Mouse (Mus musculus): ENCODE results near the gene Supt16. TPM values are rescaled to one million over a fixed set of nuclear protein-coding genes. Genes with fewer than 3 reads are reported as not detected.

The Supt16 gene
- polyA plus RNA-seq (2012; rRNA removed; ENCODE audit: low replicate concordance) = 4.9 and 9.8 TPM in 2 replicates

GRCm38 (mm10) chr14:52197156-52197878 is at the start of gene Supt16:
TSS of gene Supt16 (minus strand) at chr14:52197416.

Other genes with a start within 250 kb of the Supt16 start
- gene Arhgef40, start 212.7 kb downstream of the Supt16 start, polyA plus RNA-seq (2012; rRNA removed; ENCODE audit: low replicate concordance) = 85.1 and 106 TPM in 2 replicates
- 0.65 and 2.1 TPM in 2 replicates for gene Tmem253, start 181.8 kb downstream of the Supt16 start, polyA plus RNA-seq (2012; rRNA removed; ENCODE audit: low replicate concordance)
- gene Zfp219, start 176.7 kb downstream of the Supt16 start, polyA plus RNA-seq (2012; rRNA removed; ENCODE audit: low replicate concordance) = 81.4 and 110 TPM in 2 replicates
- not detected in 2 replicates for gene Olfr221, start 155.0 kb downstream of the Supt16 start, polyA plus RNA-seq (2012; rRNA removed; ENCODE audit: low replicate concordance)
- 39.8 and 84.3 TPM in 2 replicates for gene Hnrnpc, start 93.4 kb downstream of the Supt16 start, polyA plus RNA-seq (2012; rRNA removed; ENCODE audit: low replicate concordance)
- gene Rpgrip1, start 86.7 kb downstream of the Supt16 start, polyA plus RNA-seq (2012; rRNA removed; ENCODE audit: low replicate concordance) = 4.7 and 15.7 TPM in 2 replicates
- gene Chd8, start 60.4 kb upstream of the Supt16 start, polyA plus RNA-seq (2012; rRNA removed; ENCODE audit: low replicate concordance) = 31.7 and 45.7 TPM in 2 replicates
- gene Tox4, start 81.7 kb upstream of the Supt16 start, polyA plus RNA-seq (2012; rRNA removed; ENCODE audit: low replicate concordance) = 25.6 and 62.8 TPM in 2 replicates
- 6.8 and 19.0 TPM in 2 replicates for gene Rab2b, start 82.1 kb upstream of the Supt16 start, polyA plus RNA-seq (2012; rRNA removed; ENCODE audit: low replicate concordance)
- 25.3 and 28.7 TPM in 2 replicates for gene Mettl3, start 107.7 kb upstream of the Supt16 start, polyA plus RNA-seq (2012; rRNA removed; ENCODE audit: low replicate concordance)
- gene Sall2, start 131.3 kb upstream of the Supt16 start, polyA plus RNA-seq (2012; rRNA removed; ENCODE audit: low replicate concordance) = 5.8 and 6.0 TPM in 2 replicates
- gene Olfr1513, start 159.0 kb upstream of the Supt16 start, polyA plus RNA-seq (2012; rRNA removed; ENCODE audit: low replicate concordance) = not detected in 2 replicates
- gene Olfr1512, start 181.8 kb upstream of the Supt16 start, polyA plus RNA-seq (2012; rRNA removed; ENCODE audit: low replicate concordance) = not detected in 2 replicates
- not detected in 2 replicates for gene Olfr1511, start 200.0 kb upstream of the Supt16 start, polyA plus RNA-seq (2012; rRNA removed; ENCODE audit: low replicate concordance)
- not detected in 2 replicates for gene Olfr1510, start 217.0 kb upstream of the Supt16 start, polyA plus RNA-seq (2012; rRNA removed; ENCODE audit: low replicate concordance)
- not detected in 2 replicates for gene Olfr1509, start 245.6 kb upstream of the Supt16 start, polyA plus RNA-seq (2012; rRNA removed; ENCODE audit: low replicate concordance)

All from mammary gland, adult 2 months (tissue).